Mouse (Mus musculus) brain, adult 2 months (tissue): ENCODE data around the gene Ap1s1.

Experiments used
- DNase-seq: peaks from one replicate; pipeline ENCODE4 v3.0.0; 2011; ENCODE audit warnings: low read depth, low spot score

Ap1s1 gene

GRCm38 (mm10) chr5:137045402-137046323 is at the start of gene Ap1s1:
Gene Ap1s1, minus strand, starts transcription at chr5:137046135.
- DNase-seq, result peak; percentile 99

DNA sequence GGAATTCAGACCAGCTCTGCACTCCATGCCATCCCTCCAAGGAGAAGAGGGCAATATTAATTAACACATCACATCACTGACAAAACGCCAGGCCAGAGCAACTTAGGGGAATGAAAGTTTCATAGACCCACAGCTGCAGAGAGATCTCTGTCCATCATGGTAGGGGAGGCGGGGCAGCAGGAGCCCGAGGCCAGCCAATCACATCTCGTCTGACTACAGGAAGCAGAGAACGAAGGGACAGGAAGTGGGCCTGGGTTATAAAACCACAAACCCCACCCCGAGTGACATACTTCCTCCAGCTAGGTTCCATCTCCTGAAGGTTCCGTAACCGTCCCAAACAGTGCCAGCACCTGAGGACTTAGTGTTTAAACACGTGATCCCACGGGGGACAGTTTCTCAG is 49.2 kb upstream of the Ap1s1 start:
- no peak for DNase-seq

- no peak for DNase-seq
Measured at GRCm38 (mm10) chr5:137093720-137094119, 47.8 kb upstream of the Ap1s1 start.

GRCm38 (mm10) chr5:137091560-137091959 is 45.6 kb upstream of the Ap1s1 start:
- DNase-seq, result no peak

DNA sequence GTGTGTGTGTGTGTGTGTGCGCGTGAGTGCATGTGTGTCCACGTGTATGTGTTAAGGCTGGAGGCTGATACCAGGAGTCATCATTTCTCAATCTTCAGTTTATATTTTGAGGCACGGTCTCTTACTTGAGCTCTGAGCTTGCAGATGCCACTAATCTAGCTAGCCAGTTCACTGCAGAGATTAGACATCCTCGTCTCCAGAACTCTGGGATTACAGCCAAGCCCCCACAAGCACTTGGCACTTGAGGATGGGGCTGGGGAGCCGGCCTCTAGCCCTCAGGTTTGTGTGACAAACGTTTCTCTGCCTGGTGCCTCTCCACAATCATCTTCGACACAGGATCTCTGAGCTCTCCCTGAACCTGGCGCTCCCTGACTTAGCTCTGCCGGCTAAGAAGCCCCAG is 44.9 kb upstream of the Ap1s1 start:
- no peak for DNase-seq

DNA sequence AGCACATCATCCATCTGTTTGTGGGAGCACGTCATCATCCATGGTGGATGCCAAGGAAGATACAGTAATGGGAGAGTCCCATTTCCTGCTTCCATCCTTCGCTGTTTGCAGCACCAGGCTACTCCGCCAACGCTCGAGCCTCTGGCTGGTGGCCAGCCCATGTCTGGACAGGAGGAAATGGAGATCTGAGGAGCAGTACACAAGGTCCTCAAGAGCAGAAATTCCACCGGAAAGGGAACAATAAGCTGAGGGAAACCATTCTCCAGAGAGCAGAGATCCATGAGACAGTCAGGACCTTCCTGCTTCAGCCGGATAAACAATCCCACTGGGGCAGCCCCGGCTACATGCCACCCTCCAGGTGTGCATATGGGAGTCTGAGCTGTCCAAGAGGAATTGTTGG is 41.5 kb upstream of the Ap1s1 start:
- no peak for DNase-seq

- DNase-seq, result no peak
Measured at GRCm38 (mm10) chr5:137085731-137086130, 39.8 kb upstream of the Ap1s1 start.

DNA sequence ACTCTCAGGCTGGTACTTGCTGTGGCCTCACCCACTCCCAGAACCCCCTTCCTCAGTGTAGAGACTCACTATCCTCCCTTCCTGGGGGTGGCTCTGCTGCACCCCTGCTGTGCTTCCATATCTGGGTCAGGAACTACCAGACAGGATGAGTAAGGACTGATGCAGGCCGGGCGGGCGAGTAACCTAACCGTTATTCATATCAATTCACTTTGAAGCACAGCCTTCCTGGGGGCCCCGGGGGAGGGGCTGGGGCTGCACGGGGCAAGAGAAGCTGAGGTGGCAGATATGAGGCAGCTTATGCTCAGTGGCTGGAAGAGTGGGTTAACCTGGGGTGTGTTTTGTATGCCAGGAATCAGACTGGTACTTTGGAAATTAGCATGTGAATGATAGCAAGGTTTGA is 39.1 kb upstream of the Ap1s1 start:
- DNase-seq, result no peak

DNA sequence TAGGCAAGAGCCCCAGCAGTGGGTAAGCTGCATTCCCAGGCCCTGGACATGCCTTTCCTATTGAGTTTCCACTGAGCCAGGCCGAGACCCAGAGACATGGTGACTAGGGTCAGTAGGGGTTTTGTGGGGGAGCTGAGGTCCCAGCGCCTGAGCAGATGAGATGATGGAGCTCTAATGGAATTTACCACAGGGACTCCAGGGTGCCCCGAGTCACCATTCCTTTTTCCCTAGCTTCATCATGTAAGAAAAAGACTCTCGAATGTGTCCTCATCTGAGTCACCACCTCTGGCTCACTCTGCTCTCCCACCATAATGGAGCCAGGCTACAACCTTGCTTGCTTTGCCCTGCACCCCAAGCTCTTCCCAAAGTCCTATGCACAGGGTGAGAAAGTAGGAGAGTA is 37.1 kb upstream of the Ap1s1 start:
- DNase-seq, result no peak

DNA sequence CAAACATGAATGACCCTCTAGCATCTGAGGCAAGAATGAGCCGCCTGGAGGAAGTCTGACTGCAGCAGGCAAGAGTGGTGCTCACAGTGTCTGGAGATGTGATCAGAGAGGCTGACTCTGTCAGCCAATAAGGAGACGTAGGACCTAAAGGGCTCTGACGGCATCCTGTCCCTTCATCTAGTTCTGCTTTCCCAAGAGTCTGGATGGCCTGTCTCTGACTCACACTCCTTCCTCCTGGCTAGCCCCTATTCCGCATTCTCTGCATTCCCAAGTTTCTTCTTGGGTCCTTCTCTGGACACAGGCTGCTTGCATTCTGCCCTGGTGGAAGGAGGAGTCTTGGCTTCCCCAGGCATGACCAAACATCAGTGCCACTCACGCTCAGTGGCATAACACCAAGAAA is 33.9 kb upstream of the Ap1s1 start:
- DNase-seq, result peak; percentile 41

GRCm38 (mm10) chr5:137078616-137079015 is 32.7 kb upstream of the Ap1s1 start:
- no peak for DNase-seq

DNA sequence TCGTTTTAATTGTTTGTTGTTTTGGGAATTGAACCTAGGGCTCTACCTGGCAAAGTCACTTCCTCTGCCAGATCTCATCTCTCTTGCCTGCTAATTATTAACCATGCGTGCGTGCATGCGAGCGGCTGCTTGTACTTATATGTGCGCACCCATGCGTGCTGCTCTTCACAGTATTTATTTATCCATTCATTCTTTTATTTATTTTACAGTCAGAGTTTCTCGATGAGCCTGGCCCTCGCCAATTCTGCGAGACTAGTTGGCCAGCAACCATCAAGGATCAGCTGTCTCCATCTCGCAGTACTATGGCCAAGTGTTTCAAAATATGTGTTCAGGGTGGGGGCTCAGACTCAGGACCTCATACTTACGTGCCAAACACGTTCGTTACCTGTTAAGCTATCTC is 32.1 kb upstream of the Ap1s1 start:
- no peak for DNase-seq

- no peak for DNase-seq
Measured at GRCm38 (mm10) chr5:137077187-137077586, 31.3 kb upstream of the Ap1s1 start.

DNA sequence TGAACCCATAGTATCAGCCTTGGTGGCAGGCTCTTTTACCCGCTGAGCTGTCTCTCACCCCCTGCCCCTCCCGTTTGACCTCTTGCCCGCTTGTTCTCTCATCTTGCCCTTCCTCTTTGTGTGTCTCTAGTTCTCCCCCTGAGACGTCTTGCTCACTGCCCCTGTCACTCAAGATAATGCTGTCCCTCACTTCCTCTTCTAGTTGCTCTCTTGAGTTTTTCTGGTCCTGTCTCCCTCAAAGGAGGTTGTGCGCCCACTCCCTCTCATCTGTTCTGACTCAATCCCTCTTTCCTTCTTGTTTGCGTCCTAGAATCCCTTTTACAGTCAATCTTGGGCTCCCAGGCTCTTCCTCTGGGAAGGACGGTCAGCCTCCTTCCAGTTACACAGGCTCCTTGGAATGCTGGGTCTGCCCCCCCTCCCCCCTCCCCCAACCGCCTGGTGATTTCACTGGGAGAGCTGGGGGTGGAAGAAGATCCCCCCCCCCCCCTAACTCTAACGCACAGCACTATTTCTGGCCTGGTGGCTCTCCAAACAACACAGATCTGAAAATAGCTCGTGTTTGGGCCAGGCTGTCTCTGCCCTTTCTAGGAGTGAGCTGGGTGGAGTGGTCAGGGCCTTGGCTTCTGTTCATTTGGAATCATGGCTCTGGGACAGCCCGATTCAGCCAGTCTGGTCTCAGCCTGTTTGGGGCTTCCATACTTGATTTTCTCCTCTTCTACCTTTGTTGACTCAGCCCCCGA is 30.4 kb upstream of the Ap1s1 start:
- peak; percentile 71 for DNase-seq

DNA sequence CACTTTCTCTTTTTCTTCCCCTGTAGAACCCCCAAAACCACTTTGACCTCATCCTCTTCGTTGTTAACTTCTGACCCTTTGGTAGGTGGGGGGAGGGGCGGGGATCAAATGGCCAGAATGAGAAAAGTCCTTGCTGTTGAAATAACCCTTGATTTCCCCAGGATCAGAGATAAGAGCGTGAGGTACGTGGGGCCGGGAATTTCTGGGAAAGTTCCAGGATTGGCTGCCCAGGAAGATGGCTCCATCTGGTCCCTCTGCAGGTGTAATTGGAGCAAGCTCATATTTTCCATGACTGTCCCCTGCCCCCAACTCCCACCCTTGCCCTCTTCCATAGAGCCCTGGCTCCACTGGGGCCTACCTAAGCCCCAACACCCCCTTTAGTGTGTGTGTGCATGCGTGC is 29.8 kb upstream of the Ap1s1 start:
- DNase-seq, result peak; percentile 66

DNA sequence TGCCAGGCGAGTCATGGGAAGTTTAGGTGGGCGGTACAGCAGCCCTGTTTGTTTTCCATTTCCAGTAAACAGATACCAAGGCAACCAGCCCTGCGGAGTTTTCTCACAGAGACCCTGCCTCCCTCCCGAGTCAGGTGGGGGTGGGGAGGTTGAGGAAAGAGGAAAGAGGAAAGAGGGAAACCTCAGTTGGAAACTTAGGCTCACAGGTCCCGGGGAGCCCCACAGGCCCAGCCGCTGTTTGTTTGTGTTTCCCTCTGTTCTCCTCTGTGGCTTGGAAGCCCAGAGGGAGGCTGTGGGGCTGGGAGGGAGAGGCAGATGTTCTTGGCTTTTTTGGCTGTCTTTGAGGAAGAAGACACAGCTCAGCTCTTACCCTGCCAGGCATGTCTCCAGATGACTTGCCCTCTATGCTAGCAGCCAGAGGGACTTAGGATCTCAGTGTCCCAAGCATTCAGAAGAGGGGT is 28.3 kb upstream of the Ap1s1 start:
- DNase-seq, result peak; percentile 56

DNA sequence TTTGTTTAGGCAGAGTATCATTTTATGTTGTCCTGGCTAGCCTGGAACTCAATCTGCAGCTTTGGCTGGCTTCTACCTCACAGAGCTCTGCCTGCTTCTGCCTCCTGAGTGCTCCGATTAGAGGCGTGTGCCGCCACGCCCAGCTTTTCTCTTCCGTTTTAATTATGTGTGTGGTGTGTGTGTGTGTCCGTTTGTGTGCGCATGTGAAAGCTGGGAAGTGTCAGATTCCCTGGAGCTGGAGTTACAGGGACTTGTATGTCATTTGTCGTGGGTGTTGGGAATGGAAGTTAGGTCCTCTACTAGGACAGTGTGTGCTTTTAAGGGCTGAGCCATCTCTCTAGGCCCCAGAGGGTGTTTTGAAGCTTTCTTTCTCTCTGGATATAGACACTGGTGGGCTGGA is 27.2 kb upstream of the Ap1s1 start:
- DNase-seq, result no peak

DNA sequence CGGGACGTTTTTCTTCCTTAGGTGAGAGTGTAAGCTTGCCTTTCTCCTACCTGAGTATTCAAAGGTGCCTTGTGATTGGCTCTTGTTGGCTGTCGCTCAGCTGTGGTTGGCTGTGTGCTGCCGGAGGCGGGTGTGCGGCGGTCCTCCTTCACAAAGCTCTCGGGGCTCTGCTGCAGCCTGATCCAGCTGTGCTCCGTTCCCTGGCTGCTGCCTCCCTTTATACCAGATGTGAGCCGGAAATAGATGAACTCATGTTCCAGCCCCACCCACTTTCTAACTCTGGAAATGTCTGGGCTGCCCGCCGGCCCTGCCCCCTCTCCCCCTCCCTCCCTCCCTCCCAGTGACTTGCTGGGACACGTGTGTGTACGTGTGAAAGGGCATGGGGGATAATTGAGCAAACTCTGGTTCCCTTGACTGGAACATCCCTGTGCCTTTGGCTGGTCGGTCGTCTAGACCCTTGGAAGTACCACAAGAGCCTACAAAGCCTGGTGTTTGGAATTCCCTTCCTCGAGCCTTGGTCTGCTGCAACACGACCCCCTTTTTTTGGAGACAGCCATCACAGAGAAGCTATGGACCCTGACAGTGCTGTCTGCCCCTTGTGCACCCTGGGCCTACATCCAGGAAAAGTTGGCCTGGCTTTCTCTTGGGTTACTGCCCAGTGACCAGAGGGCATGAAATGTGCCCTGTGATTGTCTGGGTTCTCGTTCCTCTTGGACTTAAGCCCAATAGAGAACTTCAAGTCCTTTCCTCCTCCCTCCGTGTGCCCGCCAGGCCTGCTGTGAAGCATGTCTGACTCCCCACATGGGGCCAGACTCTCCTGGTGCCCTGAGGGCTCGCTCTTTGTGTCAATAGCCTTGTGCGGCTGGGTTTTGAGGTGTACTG is 26.4 kb upstream of the Ap1s1 start, which contains the start of gene Serpine1:
TSS of gene Serpine1 (minus strand) at position 190 of the 882 bp plus-strand sequence.
- peak; percentile 87 for DNase-seq

DNA sequence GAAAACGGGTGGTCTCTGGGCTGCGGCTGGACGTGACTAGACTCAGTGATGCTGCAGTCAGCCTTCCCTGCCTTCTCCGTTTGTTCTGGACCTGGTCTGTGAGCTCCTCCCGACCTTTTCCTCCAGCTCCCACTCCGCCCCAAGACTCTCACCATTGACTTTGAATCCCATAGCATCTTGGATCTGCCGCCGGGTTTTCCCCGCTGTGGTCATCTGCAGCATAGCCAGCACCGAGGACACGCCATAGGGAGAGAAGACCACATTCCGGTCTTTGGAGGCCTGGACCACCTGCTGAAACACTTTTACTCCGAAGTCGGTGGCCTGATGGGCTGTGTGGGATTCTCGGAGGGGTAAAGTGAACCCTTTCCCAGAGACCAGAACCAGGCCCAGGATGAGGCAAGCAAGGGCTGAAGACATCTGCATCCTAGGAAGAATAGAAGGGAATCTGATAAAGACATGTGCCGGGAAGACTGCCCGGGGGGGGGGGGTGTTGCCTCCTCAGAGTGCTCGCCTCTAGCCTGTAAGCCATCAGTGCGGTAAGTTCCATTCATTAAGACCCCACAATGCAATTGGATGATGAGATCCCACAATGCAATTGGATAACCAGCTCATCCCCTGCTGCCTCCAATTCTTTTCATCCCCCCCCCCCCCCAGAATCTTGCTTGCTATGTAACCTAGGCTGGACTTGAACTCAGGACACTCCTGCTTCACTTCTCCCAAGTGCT is 25.1 kb upstream of the Ap1s1 start:
- no peak for DNase-seq

DNA sequence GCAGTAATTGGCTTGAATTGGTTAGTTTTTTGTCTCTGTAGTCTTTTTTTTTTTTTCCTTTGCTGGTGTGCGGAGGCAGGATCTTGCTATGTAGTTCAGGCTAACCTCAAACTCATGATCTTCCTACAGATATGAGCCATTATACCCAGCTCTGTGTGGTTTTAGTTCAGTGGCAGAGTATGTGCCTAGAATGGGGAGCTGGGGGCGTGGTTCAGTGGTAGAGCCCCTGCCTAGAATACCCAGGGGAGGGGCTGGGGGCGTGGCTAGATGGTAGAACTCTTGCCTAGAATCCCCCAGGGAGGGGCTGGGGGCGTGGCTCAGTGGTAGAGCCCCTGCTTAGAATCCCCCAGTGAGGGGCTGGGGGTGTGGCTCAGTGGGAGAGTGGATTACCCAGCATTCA is 22.8 kb upstream of the Ap1s1 start:
- DNase-seq, result no peak

GRCm38 (mm10) chr5:137065923-137066322 is 20.0 kb upstream of the Ap1s1 start:
- no peak for DNase-seq
